Comparison of ENCODE assay signal across 19 mouse cellular contexts in genomic region chr4:114945021-114945420, GRCm38 (mm10). TPM values are rescaled to one million over a fixed set of nuclear protein-coding genes. Genes with fewer than 3 reads are reported as not detected.
DNase-seq lines count a peak whose midpoint lies in the region; ATAC-seq and TF ChIP-seq lines count a peak whose summit lies in the region.
"Had no signal": no experiment of that assay in that cellular context is flagged by ENCODE, and none has a peak within 500 bp of the region (broad histone marks: within the 10 kb centered on the region; RNA-seq: fewer than 3 reads in every experiment).

No protein-coding gene starts in this region.

- TF ChIP-seq POLR2A in brain, embryonic 14.5 days (IDR thresholded peaks at IDR 0.05; ENCODE audit: borderline replicate concordance, extremely low read depth, insufficient read depth, insufficient read length, poor library complexity, severe bottlenecking): no peak

- no peak for ATAC-seq in midbrain, embryonic 14.5 days (ENCODE audit: low FRiP score, low TSS enrichment)
- 0 out of 2 replicates have a peak, but pooled peaks have one; percentile 14 for ATAC-seq in intestine, embryonic 16.5 days
- ATAC-seq: Patski had no signal

- WGBS in heart, embryonic 10.5 days: 43% methylated on average over 5 of the region's 5 CpGs
- 34% methylated on average over 5 of the region's 5 CpGs for WGBS in midbrain, embryonic 14.5 days
- 35% methylated on average over 5 of the region's 5 CpGs for WGBS in midbrain, embryonic 10.5 days
- WGBS in intestine, embryonic 16.5 days: 30% methylated on average over 5 of the region's 5 CpGs

- H3K4me1 ChIP-seq in heart, embryonic 10.5 days: no peaks in the 10 kb centered on the region
- no peaks in the 10 kb centered on the region for H3K4me1 ChIP-seq in midbrain, embryonic 14.5 days (ENCODE audit: control insufficient read depth, insufficient read depth, low read length)
- H3K4me1 ChIP-seq in midbrain, embryonic 10.5 days: peaks cover 23% of the 10 kb centered on the region
- no peaks in the 10 kb centered on the region for H3K4me1 ChIP-seq in intestine, embryonic 16.5 days (ENCODE audit: control insufficient read depth, insufficient read depth, low read length)
- H3K4me1 ChIP-seq: lung, embryonic 15.5 days had no signal

- no peaks in the 10 kb centered on the region for H3K9me3 ChIP-seq in heart, embryonic 10.5 days
- no peaks in the 10 kb centered on the region for H3K9me3 ChIP-seq in midbrain, embryonic 14.5 days (ENCODE audit: control insufficient read depth, low read length)
- H3K9me3 ChIP-seq in midbrain, embryonic 10.5 days (replicated peaks): no peaks in the 10 kb centered on the region
- no peaks in the 10 kb centered on the region for H3K9me3 ChIP-seq in intestine, embryonic 16.5 days (ENCODE audit: control insufficient read depth, low read length)
- H3K9me3 ChIP-seq: hindbrain, embryonic 13.5 days; limb, embryonic 13.5 days; lung, embryonic 15.5 days had no signal

- no peak overlapping the region for H3K27ac ChIP-seq in heart, embryonic 10.5 days
- H3K27ac ChIP-seq in midbrain, embryonic 14.5 days (replicated peaks; ENCODE audit: low read depth, low read length): no peak overlapping the region
- H3K27ac ChIP-seq in midbrain, embryonic 10.5 days (replicated peaks): no peak overlapping the region
- no peak overlapping the region for H3K27ac ChIP-seq in intestine, embryonic 16.5 days (ENCODE audit: low read length)
- H3K27ac ChIP-seq: hindbrain, embryonic 13.5 days; limb, embryonic 13.5 days; lung, embryonic 15.5 days had no signal

- intact Hi-C loops in heart, postnatal 25 days (cut with DNase I): loop anchor here (5.0 kb wide), 1 partner anchor 298 kb away; no protein-coding TSS in a partner anchor

- peaks cover 63% of the 10 kb centered on the region for H3K27me3 ChIP-seq in heart, embryonic 10.5 days (ENCODE audit: insufficient read depth, poor library complexity, severe bottlenecking)
- H3K27me3 ChIP-seq in midbrain, embryonic 14.5 days (ENCODE audit: control insufficient read depth, insufficient read depth, low read length): no peaks in the 10 kb centered on the region
- H3K27me3 ChIP-seq in midbrain, embryonic 10.5 days (ENCODE audit: low read depth, poor library complexity, severe bottlenecking): peaks cover 57% of the 10 kb centered on the region
- H3K27me3 ChIP-seq in intestine, embryonic 16.5 days (replicated peaks; ENCODE audit: control insufficient read depth, insufficient read depth, low read length): no peaks in the 10 kb centered on the region

- H3K36me3 ChIP-seq in heart, embryonic 10.5 days: no peaks in the 10 kb centered on the region
- H3K36me3 ChIP-seq in midbrain, embryonic 14.5 days (ENCODE audit: control insufficient read depth, insufficient read depth, low read length): no peaks in the 10 kb centered on the region
- H3K36me3 ChIP-seq in midbrain, embryonic 10.5 days: no peaks in the 10 kb centered on the region
- H3K36me3 ChIP-seq in intestine, embryonic 16.5 days (ENCODE audit: control insufficient read depth, insufficient read depth, low read length): no peaks in the 10 kb centered on the region
- H3K36me3 ChIP-seq: hindbrain, embryonic 13.5 days; limb, embryonic 13.5 days; lung, embryonic 15.5 days had no signal

- H3K9ac ChIP-seq in midbrain, embryonic 14.5 days (replicated peaks; ENCODE audit: low read length): no peak overlapping the region
- no peak overlapping the region for H3K9ac ChIP-seq in intestine, embryonic 16.5 days (ENCODE audit: low read depth, low read length)
- H3K9ac ChIP-seq: hindbrain, embryonic 13.5 days; limb, embryonic 13.5 days; lung, embryonic 15.5 days had no signal

- no peak for TF ChIP-seq CTCF in brain, embryonic 14.5 days (IDR thresholded peaks at IDR 0.05; ENCODE audit: borderline replicate concordance, extremely low read depth, insufficient read depth, insufficient read length)

- DNase-seq in heart, embryonic 10.5 days (ENCODE audit: low spot score): peak; percentile 42
- DNase-seq in heart, postnatal 25 days (ENCODE audit: low spot score): no peak
- DNase-seq in midbrain, embryonic 14.5 days: peak; percentile 17
- DNase-seq in midbrain, embryonic 10.5 days (ENCODE audit: low spot score): no peak
- DNase-seq in brain, embryonic 14.5 days (ENCODE audit: low read depth): peak; percentile 64
- no peak for DNase-seq in frontal cortex, postnatal 10 days (ENCODE audit: low spot score in 2 of 2)
- DNase-seq: cerebellum, adult 2 months; gastrocnemius, postnatal 10 days; kidney, adult 9 months; thymus, postnatal 36 days had no signal

- no peak overlapping the region for H3K4me3 ChIP-seq in heart, embryonic 10.5 days
- H3K4me3 ChIP-seq in midbrain, embryonic 14.5 days (replicated peaks; ENCODE audit: low read depth, low read length): no peak overlapping the region
- H3K4me3 ChIP-seq in midbrain, embryonic 10.5 days: no peak overlapping the region
- H3K4me3 ChIP-seq in intestine, embryonic 16.5 days (ENCODE audit: low read length): no peak overlapping the region
- H3K4me3 ChIP-seq: hindbrain, embryonic 13.5 days; limb, embryonic 13.5 days; lung, embryonic 15.5 days had no signal

- no peak overlapping the region for H3K4me2 ChIP-seq in midbrain, embryonic 14.5 days (ENCODE audit: low read length)
- H3K4me2 ChIP-seq in intestine, embryonic 16.5 days (ENCODE audit: low read depth, low read length): no peak overlapping the region
- H3K4me2 ChIP-seq: hindbrain, embryonic 13.5 days; limb, embryonic 13.5 days; lung, embryonic 15.5 days had no signal

RNA-seq across cellular contexts. Expression of gene Foxe3, which starts 19.2 kb away (rescaled TPM):
- 0.62 TPM in 1 of 2 replicates, not detected in the other for polyA plus RNA-seq in heart, embryonic 10.5 days (2016; fragmentation: Nextera tagmentation; extraction: Ambion mirVana)
- total RNA-seq in heart, postnatal 25 days (2021): not detected
- polyA plus RNA-seq in midbrain, embryonic 14.5 days (2014; fragmentation: Nextera tagmentation; extraction: Ambion mirVana): not detected in 2 replicates
- polyA plus RNA-seq in midbrain, embryonic 10.5 days (2016; fragmentation: Nextera tagmentation; extraction: Ambion mirVana): 6.7 and 14.7 TPM in 2 replicates
- polyA plus RNA-seq in brain, embryonic 14.5 days (2012; rRNA removed): 0.10 and 0.19 TPM in 2 replicates
- not detected in 2 replicates for polyA plus RNA-seq in intestine, embryonic 16.5 days (2015; fragmentation: Nextera tagmentation; extraction: Ambion mirVana)
- total RNA-seq: gastrocnemius, postnatal 10 days; left cerebral cortex, adult 18-20 months; megakaryocyte, adult 5-6 weeks had no signal
- polyA plus RNA-seq: cerebellum, adult 2 months; heart, embryonic 14.5 days; hindbrain, embryonic 13.5 days; limb, embryonic 13.5 days; lung, embryonic 15.5 days; Patski; spleen, adult 2 months had no signal

RNA-seq across cellular contexts. Expression of gene Foxd2, which starts 36.3 kb away (rescaled TPM):
- polyA plus RNA-seq in heart, embryonic 10.5 days (2016; fragmentation: Nextera tagmentation; extraction: Ambion mirVana): 0.42 and 1.3 TPM in 2 replicates
- under 1 TPM; 0.17 to 0.44 TPM for total RNA-seq in heart, postnatal 25 days (2021)
- 0.11 and 0.54 TPM in 2 replicates for polyA plus RNA-seq in midbrain, embryonic 14.5 days (2014; fragmentation: Nextera tagmentation; extraction: Ambion mirVana)
- 2.1 and 3.3 TPM in 2 replicates for polyA plus RNA-seq in midbrain, embryonic 10.5 days (2016; fragmentation: Nextera tagmentation; extraction: Ambion mirVana)
- polyA plus RNA-seq in brain, embryonic 14.5 days (2012; rRNA removed): 0.93 and 1.1 TPM in 2 replicates
- 0.11 and 0.21 TPM in 2 replicates for polyA plus RNA-seq in intestine, embryonic 16.5 days (2015; fragmentation: Nextera tagmentation; extraction: Ambion mirVana)
- polyA plus RNA-seq: heart, embryonic 14.5 days had no signal

RNA-seq across cellular contexts. Expression of gene Cmpk1, which starts 42.0 kb away (rescaled TPM):
- polyA plus RNA-seq in heart, embryonic 10.5 days (2016; fragmentation: Nextera tagmentation; extraction: Ambion mirVana): 59.6 and 64.4 TPM in 2 replicates
- 10 to 100 TPM; 34.2 to 39.8 TPM for total RNA-seq in heart, postnatal 25 days (2021)
- polyA plus RNA-seq in midbrain, embryonic 14.5 days (2014; fragmentation: Nextera tagmentation; extraction: Ambion mirVana): 188 and 217 TPM in 2 replicates
- 86.4 and 90.7 TPM in 2 replicates for polyA plus RNA-seq in midbrain, embryonic 10.5 days (2016; fragmentation: Nextera tagmentation; extraction: Ambion mirVana)
- polyA plus RNA-seq in brain, embryonic 14.5 days (2012; rRNA removed): 64.5 and 71.7 TPM in 2 replicates
- 134 and 153 TPM in 2 replicates for polyA plus RNA-seq in intestine, embryonic 16.5 days (2015; fragmentation: Nextera tagmentation; extraction: Ambion mirVana)

RNA-seq across cellular contexts. Expression of gene Stil, which starts 54.9 kb away (rescaled TPM):
- 13.0 and 13.5 TPM in 2 replicates for polyA plus RNA-seq in heart, embryonic 10.5 days (2016; fragmentation: Nextera tagmentation; extraction: Ambion mirVana)
- total RNA-seq in heart, postnatal 25 days (2021): under 1 TPM; 0.16 to 0.22 TPM
- 1.7 and 4.8 TPM in 2 replicates for polyA plus RNA-seq in midbrain, embryonic 14.5 days (2014; fragmentation: Nextera tagmentation; extraction: Ambion mirVana)
- 19.0 and 21.3 TPM in 2 replicates for polyA plus RNA-seq in midbrain, embryonic 10.5 days (2016; fragmentation: Nextera tagmentation; extraction: Ambion mirVana)
- 6.4 and 9.9 TPM in 2 replicates for polyA plus RNA-seq in brain, embryonic 14.5 days (2012; rRNA removed)
- 7.2 TPM in 2 replicates for polyA plus RNA-seq in intestine, embryonic 16.5 days (2015; fragmentation: Nextera tagmentation; extraction: Ambion mirVana)

Comparison
In these comparisons a context has a peak if more than half of its experiments do, and no peak if none do; other contexts are left out.
1. DNase-seq: peak in heart, embryonic 10.5 days (single experiment), midbrain, embryonic 14.5 days (single experiment) and brain, embryonic 14.5 days (single experiment); none in heart, postnatal 25 days (single experiment), midbrain, embryonic 10.5 days (single experiment) and frontal cortex, postnatal 10 days (0 of 2).